ENCODE assay signal across 8 mouse cellular contexts in the genomic region with DNA sequence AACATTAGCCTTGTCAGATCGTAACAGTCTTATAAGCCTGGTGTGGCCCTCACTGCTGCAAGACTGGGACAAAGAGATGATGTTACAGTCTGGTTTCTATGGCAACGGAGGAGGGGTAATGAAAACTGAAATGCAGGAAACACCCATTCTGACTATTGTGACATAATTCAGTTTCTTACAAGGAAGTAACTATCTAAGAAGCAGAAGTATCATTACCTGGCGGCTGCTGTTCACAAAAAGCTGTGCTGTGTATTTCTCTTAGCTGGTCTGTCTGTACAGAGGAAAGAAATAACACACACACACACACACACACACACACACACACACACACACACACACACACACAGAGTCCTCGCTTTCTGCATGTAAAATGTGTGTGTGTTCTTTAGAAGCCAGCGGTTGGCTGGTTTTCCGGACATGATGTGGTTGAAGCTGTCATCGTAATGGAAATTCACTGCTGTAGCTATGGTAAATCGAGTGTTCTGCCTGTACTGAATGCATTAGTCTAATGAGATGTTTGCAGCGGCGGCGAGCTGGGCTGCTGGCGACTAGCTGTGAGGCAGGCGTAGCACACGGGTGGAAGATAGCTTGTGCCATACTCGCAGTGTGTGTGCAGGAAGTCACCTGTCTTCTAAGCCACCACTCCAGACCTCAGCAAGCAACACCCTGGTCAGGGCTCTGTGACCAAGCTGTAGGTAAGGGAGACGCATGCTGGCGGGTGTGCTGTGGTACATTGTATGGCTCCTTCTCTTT. TPM values are rescaled to one million over a fixed set of nuclear protein-coding genes. Genes with fewer than 3 reads are reported as not detected.
DNase-seq lines count a peak whose midpoint lies in the region; ATAC-seq lines count a peak whose summit lies in the region.

A gene (plus strand): TSS at position 212 of the 753 bp plus-strand sequence.

- peaks cover 5% of the 10 kb centered on the region for H3K4me1 ChIP-seq in midbrain, embryonic 11.5 days (ENCODE audit: control insufficient read depth, insufficient read depth, low read length)

- WGBS in midbrain, embryonic 11.5 days, result 48% methylated on average over 17 of the region's 17 CpGs

- H3K9me3 ChIP-seq in midbrain, embryonic 11.5 days (ENCODE audit: control insufficient read depth, low read length), result no peaks in the 10 kb centered on the region

- ATAC-seq in hematopoietic stem cell, adult 5-6 weeks (replicated peaks in 1 of 2; ENCODE audit: insufficient read depth in 1 of 2, low FRiP score in 2 of 2, low TSS enrichment in 1 of 2, low read depth in 1 of 2, poor library complexity in 2 of 2, severe bottlenecking in 2 of 2), result peak; percentile 70 to 76
- peak; percentile 83 for ATAC-seq in midbrain, embryonic 11.5 days (ENCODE audit: low FRiP score)

- H3K27ac ChIP-seq in midbrain, embryonic 11.5 days (ENCODE audit: low read depth, low read length), result peak within 1 kb of the TSS; percentile 2; the same call in 1 of the 2 replicates

- 0 out of 2 replicates have a peak within 1 kb of the TSS, but pooled peaks have one; percentile 1 for H3K4me3 ChIP-seq in midbrain, embryonic 11.5 days (ENCODE audit: low read depth, low read length)

- H3K9ac ChIP-seq in midbrain, embryonic 11.5 days (ENCODE audit: low read length), result peak within 1 kb of the TSS; percentile 30; the same call in 1 of the 2 replicates

- H3K4me2 ChIP-seq in midbrain, embryonic 11.5 days, result peak within 1 kb of the TSS; percentile 20

- DNase-seq in layer of hippocampus, adult 11-12 months (ENCODE audit: low spot score), result peak; percentile 35
- DNase-seq in layer of hippocampus, adult 9-11 months, result no peak
- peak; percentile 74 for DNase-seq in embryo, embryonic 10.5 days (ENCODE audit: low spot score)
- peak; percentile 50 to 82 for DNase-seq in left cerebral cortex, postnatal 14 days (ENCODE audit: low spot score in 2 of 2)
- DNase-seq in midbrain, embryonic 11.5 days (ENCODE audit: low spot score, missing footprints), result peak; percentile 89
- DNase-seq in spleen, adult 18-20 months, result peak; percentile 60 to 74
- DNase-seq in gastrocnemius, postnatal 36 days, result no peak

- no peaks in the 10 kb centered on the region for H3K36me3 ChIP-seq in midbrain, embryonic 11.5 days (ENCODE audit: control insufficient read depth, insufficient read depth, low read length)

- no peaks in the 10 kb centered on the region for H3K27me3 ChIP-seq in midbrain, embryonic 11.5 days (ENCODE audit: control insufficient read depth, insufficient read depth, low read length)

- intact Hi-C loops in left cerebral cortex, postnatal 14 days (cut with DNase I), result no loop called here
- intact Hi-C loops in gastrocnemius, postnatal 36 days (cut with DNase I), result loop anchor here (5.0 kb wide), 1 partner anchor 82 kb away; no protein-coding TSS in a partner anchor

RNA-seq across cellular contexts. Expression of the gene that starts here (rescaled TPM):
- total RNA-seq in hematopoietic stem cell, adult 5-6 weeks (2017), result 5.8 and 12.0 TPM in 2 replicates
- 1 to 10 TPM; 4.1 to 5.4 TPM for total RNA-seq in left cerebral cortex, postnatal 14 days (2021)
- polyA plus RNA-seq in midbrain, embryonic 11.5 days (2014; fragmentation: Nextera tagmentation; extraction: Ambion mirVana), result 1.1 and 1.4 TPM in 2 replicates
- 1 to 10 TPM in 1 of 2 experiments, under 1 TPM in 1; 0.94 to 1.3 TPM for total RNA-seq in gastrocnemius, postnatal 36 days (2021)

Comparison
In these comparisons a context has a peak if more than half of its experiments do, and no peak if none do; other contexts are left out.
1. DNase-seq: peak in layer of hippocampus, adult 11-12 months (single experiment), embryo, embryonic 10.5 days (single experiment), left cerebral cortex, postnatal 14 days (2 of 2), midbrain, embryonic 11.5 days (single experiment) and spleen, adult 18-20 months (2 of 2); none in layer of hippocampus, adult 9-11 months (single experiment) and gastrocnemius, postnatal 36 days (0 of 2).